Mouse (Mus musculus) forebrain, embryonic 14.5 days (tissue): ENCODE results near the gene Itpr3. TPM values are rescaled to one million over a fixed set of nuclear protein-coding genes. Genes with fewer than 3 reads are reported as not detected.
A peak's percentile ranks its signal among the peaks of the same experiment; 100 is the strongest.

Experiments
- ATAC-seq: fragments of 200-750 bp; cut with Nextera tagmentation; 2 replicates; pipeline ENCODE4 v1.8.0; 2017; ENCODE audit warnings: mild to moderate bottlenecking, moderate library complexity
- DNase-seq: peaks from one replicate; pipeline ENCODE4 v3.0.0-alpha.2; 2015; ENCODE audit warnings: low spot score
- H3K27ac ChIP-seq: fragments of 300-500 bp; sonication (generic); 2 replicates; pipeline ENCODE4 v1.5.1; 2014; ENCODE audit warnings: low read depth, mild to moderate bottlenecking, control low read depth, low read length, moderate library complexity
- H3K27me3 ChIP-seq: fragments of 300-500 bp; sonication (generic); replicated peaks from 2 replicates; pipeline ENCODE4 v1.6.1; 2014; ENCODE audit warnings: low read length, control low read depth, mixed read lengths; ENCODE audit not compliant: control insufficient read depth, insufficient read depth
- H3K36me3 ChIP-seq: fragments of 300-500 bp; sonication (generic); 2 replicates; pipeline ENCODE4 v1.6.1; 2014; ENCODE audit warnings: low read length, control low read depth; ENCODE audit not compliant: control insufficient read depth, insufficient read depth
- H3K4me1 ChIP-seq: fragments of 300-500 bp; sonication (generic); 2 replicates; pipeline ENCODE4 v1.6.1; 2014; ENCODE audit warnings: antibody characterized with exemption, low read length, control low read depth; ENCODE audit not compliant: control insufficient read depth, insufficient read depth
- H3K4me2 ChIP-seq: fragments of 300-500 bp; sonication (generic); 2 replicates; pipeline ENCODE4 v1.6.1; 2014; ENCODE audit warnings: mild to moderate bottlenecking, control low read depth, low read length
- H3K4me3 ChIP-seq: fragments of 300-500 bp; sonication (generic); 2 replicates; pipeline ENCODE4 v1.5.1; 2014; ENCODE audit warnings: low read depth, low read length, control low read depth
- H3K9ac ChIP-seq: fragments of 300-500 bp; sonication (generic); 2 replicates; pipeline ENCODE4 v1.6.1; 2014; ENCODE audit warnings: mild to moderate bottlenecking, low read length, control low read depth, moderate library complexity
- H3K9me3 ChIP-seq: fragments of 300-500 bp; sonication (generic); replicated peaks from 2 replicates; pipeline ENCODE4 v1.6.1; 2016; ENCODE audit warnings: low read length, control low read depth, mixed read lengths; ENCODE audit not compliant: control insufficient read depth
- WGBS: fragments of 180-500 bp; shearing (Covaris S2); extraction: QIAGEN DNeasy Blood & Tissue Kit; methylation state at CpG from one replicate; pipeline ENCODE4 v1.1.7; 2014; 5-methylcytosine and 5-hydroxymethylcytosine counted together
- polyA plus RNA-seq: library from polyadenylated mRNA; unstranded; fragments of >200 nt; fragmentation: Nextera tagmentation; extraction: Ambion mirVana; gene quantifications from 2 replicates; pipeline ENCODE4 v1.2.1, GENCODE M21; 2014

Gene Itpr3
- polyA plus RNA-seq, 1 experiment from 2014 or later = 0.61 TPM

DNA sequence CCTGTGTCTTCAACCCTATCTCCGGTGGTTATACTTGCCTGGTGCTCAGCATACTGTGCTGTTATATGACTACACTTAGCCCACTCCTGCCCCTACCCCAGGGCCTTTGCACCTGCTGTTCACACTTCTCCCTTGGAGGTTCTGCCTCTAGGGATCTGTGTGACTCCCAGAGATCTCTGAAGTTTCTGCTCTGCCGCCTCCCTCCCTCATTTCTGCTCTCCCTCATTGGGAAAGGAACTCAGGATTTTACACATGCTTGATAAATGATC lies 15.4 kb upstream of the Itpr3 start:
- DNase-seq (no peak), ATAC-seq (no peak)
- H3K27me3 ChIP-seq = no peaks in the 10 kb centered on the region
- H3K4me2 ChIP-seq = no peak overlapping the region
- no peaks in the 10 kb centered on the region for H3K36me3 ChIP-seq
- H3K9me3 ChIP-seq = no peaks in the 10 kb centered on the region
- 92% methylated on average over 2 of the region's 2 CpGs for WGBS
- H3K4me3 ChIP-seq = no peak overlapping the region
- no peak overlapping the region for H3K9ac ChIP-seq
- H3K27ac ChIP-seq = no peak overlapping the region
- peaks cover 3% of the 10 kb centered on the region; the same call in 1 of the 2 replicates for H3K4me1 ChIP-seq

DNA sequence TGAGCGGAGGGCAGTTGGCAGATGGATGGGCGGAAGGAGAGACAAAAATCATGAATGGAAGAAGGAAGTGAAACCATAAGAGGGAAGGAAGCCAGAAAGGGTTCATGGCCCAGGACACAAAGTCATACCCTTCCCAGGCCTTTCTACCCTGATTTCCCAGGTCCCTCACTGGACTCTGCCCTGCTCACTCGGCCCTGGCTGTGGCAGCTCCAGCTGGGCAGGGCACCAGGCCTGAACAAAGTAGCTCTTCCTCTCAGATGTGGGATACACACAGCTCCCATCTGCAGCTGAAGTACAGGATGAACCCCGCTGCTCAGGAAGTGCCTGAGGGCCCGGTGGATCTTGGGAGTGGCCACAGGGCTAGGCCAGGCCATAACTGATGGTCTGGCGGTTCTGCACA lies 14.3 kb upstream of the Itpr3 start:
- no peak overlapping the region for H3K4me3 ChIP-seq
- ATAC-seq = no peak
- no peaks in the 10 kb centered on the region for H3K27me3 ChIP-seq
- H3K4me1 ChIP-seq = peaks cover 3% of the 10 kb centered on the region; the same call in 1 of the 2 replicates
- H3K4me2 ChIP-seq = no peak overlapping the region
- DNase-seq = no peak
- no peaks in the 10 kb centered on the region for H3K9me3 ChIP-seq
- no peak overlapping the region for H3K9ac ChIP-seq
- H3K36me3 ChIP-seq = no peaks in the 10 kb centered on the region
- no peak overlapping the region for H3K27ac ChIP-seq
- WGBS = 89% methylated on average over 5 of the region's 6 CpGs

DNA sequence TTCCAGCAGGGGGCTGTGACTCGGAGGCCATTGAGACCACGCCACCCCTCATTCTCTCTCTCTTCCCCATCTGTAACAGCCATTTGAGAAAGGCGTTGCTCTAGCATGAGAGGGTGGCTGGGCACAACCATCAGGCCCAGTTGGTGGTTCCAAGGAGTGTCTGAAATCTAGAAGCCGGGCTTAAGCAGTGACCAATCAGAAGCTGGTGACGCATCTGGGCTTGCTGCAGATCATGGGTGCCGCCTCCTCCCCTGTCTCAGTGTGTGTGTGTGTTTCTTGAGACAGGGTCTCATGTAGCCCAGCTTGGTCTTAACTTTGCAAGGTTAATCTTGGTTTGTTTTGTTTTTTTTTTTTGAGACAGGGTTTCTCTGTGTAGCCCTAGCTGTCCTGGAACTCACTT lies 11.9 kb upstream of the Itpr3 start:
- Histone ChIP-seq H3K27ac (no peak overlapping the region), H3K4me2 (no peak overlapping the region), H3K9me3 (no peaks in the 10 kb centered on the region), H3K4me1 (peaks cover 2% of the 10 kb centered on the region; the same call in 1 of the 2 replicates), H3K36me3 (no peaks in the 10 kb centered on the region), H3K9ac (no peak overlapping the region), H3K27me3 (no peaks in the 10 kb centered on the region), H3K4me3 (no peak overlapping the region)
- DNase-seq = no peak
- 91% methylated on average over 6 of the region's 6 CpGs for WGBS
- no peak for ATAC-seq

DNA sequence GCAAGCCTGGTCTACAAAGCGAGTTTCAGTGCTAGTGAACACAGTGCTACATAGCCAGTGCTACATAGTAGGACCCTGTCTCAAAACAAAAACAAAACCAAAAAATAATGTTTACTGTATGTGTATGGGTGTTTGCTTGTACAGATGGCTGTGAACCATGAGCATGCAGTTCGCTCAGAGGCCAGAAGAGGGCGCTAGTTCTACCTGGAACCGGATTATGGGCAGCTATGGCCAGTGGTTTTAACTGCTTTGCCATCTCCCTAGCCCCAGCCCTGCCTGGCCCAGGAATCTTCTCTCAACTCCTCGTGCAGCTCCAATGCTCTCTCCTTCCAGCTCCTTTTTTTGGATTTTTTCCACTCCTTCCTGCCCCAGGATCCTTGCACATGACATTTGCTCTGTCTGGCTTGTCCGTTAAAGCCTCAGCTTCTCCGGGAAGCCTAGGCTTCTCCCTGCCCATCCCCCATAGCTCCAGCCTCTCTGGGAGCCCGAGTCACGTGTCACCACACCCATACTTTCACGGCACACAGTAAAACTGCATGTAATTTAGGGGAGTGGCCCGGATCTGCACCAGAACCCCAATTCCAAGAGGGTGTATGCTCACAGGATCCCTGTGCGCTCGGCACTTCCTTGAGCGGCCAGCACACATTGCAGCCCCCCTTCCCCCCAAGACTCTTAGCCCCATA lies 9.2 kb upstream of the Itpr3 start:
- H3K9me3 ChIP-seq = no peaks in the 10 kb centered on the region
- no peaks in the 10 kb centered on the region for H3K36me3 ChIP-seq
- ATAC-seq = no peak
- WGBS = 81% methylated on average over 14 of the region's 14 CpGs
- no peak overlapping the region for H3K27ac ChIP-seq
- no peak overlapping the region for H3K9ac ChIP-seq
- no peaks in the 10 kb centered on the region for H3K4me1 ChIP-seq
- no peak for DNase-seq
- no peak overlapping the region for H3K4me3 ChIP-seq
- H3K27me3 ChIP-seq = no peaks in the 10 kb centered on the region
- H3K4me2 ChIP-seq = no peak overlapping the region

DNA sequence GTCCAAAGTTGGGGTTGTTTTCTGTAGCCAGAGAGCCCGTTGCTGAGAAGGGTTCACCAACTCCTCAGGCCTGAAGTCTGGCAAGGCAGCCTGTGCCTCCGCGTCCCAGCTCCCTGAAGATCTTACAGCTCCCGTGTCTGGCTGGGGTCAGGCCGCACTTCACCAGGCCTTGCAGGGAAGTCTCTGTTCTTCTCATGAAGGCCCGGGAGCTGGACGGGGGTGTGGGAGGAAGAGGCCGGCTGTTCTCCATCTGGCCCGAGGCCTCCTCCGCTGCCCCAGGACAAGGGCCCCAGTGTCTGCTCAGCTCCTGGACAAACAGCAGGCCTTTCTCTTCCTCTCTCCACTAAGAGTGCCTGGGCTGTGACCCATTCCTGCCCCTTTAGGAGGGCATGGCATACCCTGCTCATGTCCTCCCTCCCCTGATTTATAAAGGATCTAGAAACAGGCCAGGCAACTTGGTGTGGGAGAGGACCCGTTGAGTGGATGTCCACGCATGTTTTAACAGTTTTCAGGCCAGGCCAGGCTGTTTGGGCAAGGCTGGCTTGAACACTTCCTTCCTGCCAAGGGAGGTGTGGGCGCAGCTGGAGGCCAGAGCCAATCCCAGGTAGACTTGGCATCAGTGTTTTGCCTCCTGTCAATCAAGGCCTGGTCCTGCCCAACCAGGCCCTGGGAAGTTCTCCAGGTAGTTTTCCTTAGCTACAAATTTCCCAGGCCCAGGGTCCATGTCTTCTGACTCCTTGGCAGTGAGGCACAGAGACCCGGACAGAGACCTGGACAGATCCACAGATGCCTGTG lies 8.5 kb upstream of the Itpr3 start:
- H3K9me3 ChIP-seq = no peaks in the 10 kb centered on the region
- WGBS = 81% methylated on average over 14 of the region's 14 CpGs
- H3K27ac ChIP-seq = no peak overlapping the region
- ATAC-seq (no peak), DNase-seq (no peak)
- no peak overlapping the region for H3K4me2 ChIP-seq
- H3K27me3 ChIP-seq = no peaks in the 10 kb centered on the region
- no peaks in the 10 kb centered on the region for H3K4me1 ChIP-seq
- H3K36me3 ChIP-seq = no peaks in the 10 kb centered on the region
- H3K4me3 ChIP-seq = no peak overlapping the region
- no peak overlapping the region for H3K9ac ChIP-seq

DNA sequence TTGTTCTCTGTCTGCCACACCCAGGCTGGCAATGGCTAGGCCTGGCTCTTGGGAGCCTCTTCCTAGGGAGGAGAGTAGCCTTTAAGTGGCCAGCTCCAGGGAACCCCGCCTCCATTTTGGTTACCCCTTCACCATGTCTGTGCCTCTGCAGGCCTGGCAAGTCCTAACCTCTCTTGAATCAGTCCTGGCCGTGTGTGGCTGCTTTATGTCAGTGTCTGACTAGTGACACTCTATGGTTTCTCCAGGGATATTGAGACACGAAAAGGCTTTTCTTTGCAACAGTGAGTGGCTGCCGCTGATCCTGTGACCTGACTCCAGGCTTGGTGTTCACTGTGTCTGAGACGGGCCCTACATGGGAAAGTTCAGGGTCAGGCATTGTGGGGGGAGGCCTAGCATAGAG lies 6.3 kb upstream of the Itpr3 start:
- Histone ChIP-seq H3K4me1 (no peaks in the 10 kb centered on the region), H3K27ac (no peak overlapping the region), H3K9me3 (no peaks in the 10 kb centered on the region), H3K4me3 (no peak overlapping the region), H3K9ac (no peak overlapping the region), H3K36me3 (no peaks in the 10 kb centered on the region), H3K4me2 (no peak overlapping the region), H3K27me3 (peaks cover 4% of the 10 kb centered on the region; the same call in 1 of the 2 replicates)
- WGBS = 71% methylated on average over 5 of the region's 5 CpGs
- ATAC-seq (no peak), DNase-seq (no peak)

DNA sequence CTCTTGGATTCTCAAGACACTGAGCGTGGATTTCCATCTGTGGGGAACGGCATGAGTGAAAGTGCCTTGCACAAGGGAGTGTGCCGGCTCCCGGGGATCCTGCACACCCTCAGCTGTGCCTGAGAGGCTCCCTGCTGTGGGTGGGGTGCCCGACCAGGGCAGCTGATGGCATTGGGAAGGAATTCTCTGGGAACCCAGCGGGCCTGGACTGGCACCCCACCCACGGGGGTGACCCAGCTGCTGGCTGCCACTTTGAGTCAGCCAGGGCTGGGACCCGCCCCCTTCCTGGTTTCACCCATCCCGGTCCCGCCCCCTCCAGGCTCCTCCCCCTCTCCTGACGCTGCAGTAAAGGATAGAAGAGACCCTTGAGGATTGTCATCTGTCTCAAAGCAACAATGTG lies 5.6 kb upstream of the Itpr3 start:
- WGBS = 61% methylated on average over 9 of the region's 11 CpGs
- no peak for DNase-seq

DNA sequence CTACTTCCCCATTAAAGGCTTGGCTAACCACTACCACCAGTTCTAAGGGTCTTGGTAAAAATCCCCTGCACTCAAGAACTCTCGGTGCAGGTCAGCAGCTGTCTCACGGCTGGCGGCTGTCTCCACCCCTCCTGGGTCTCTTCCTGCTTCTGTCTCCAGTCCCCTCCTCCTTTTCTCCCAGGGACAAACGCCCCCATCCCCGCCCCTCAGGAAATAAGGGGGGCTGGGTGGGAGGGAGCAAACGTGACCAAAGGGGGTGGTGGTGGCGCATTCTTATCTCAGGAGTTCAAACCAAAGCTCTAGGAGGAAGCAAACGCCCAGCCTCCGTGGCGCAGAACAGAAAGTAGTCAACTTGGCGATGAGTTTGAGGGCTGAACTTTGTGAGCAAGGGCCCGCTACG lies 934 bp upstream of the Itpr3 start:
- DNase-seq (no peak), ATAC-seq (no peak)
- WGBS = 2% methylated on average over 13 of the region's 13 CpGs
- peak overlapping the region; percentile 66; the same call in 1 of the 2 replicates for H3K4me2 ChIP-seq
- no peaks in the 10 kb centered on the region for H3K9me3 ChIP-seq
- 0 out of 2 replicates have a peak, but pooled peaks cover 2% of the 10 kb centered on the region for H3K4me1 ChIP-seq
- no peak overlapping the region for H3K27ac ChIP-seq
- no peaks in the 10 kb centered on the region for H3K36me3 ChIP-seq
- no peak overlapping the region for H3K9ac ChIP-seq
- peaks cover 39% of the 10 kb centered on the region for H3K27me3 ChIP-seq
- no peak overlapping the region for H3K4me3 ChIP-seq

More for the DNA sequence above, 5.6 kb upstream of the Itpr3 start:
- H3K9ac ChIP-seq = no peak overlapping the region
- no peaks in the 10 kb centered on the region for H3K9me3 ChIP-seq
- ATAC-seq = no peak
- H3K4me3 ChIP-seq = no peak overlapping the region
- no peak overlapping the region for H3K27ac ChIP-seq
- H3K36me3 ChIP-seq = no peaks in the 10 kb centered on the region
- H3K27me3 ChIP-seq = peaks cover 11% of the 10 kb centered on the region
- H3K4me2 ChIP-seq = no peak overlapping the region
- H3K4me1 ChIP-seq = no peaks in the 10 kb centered on the region

DNA sequence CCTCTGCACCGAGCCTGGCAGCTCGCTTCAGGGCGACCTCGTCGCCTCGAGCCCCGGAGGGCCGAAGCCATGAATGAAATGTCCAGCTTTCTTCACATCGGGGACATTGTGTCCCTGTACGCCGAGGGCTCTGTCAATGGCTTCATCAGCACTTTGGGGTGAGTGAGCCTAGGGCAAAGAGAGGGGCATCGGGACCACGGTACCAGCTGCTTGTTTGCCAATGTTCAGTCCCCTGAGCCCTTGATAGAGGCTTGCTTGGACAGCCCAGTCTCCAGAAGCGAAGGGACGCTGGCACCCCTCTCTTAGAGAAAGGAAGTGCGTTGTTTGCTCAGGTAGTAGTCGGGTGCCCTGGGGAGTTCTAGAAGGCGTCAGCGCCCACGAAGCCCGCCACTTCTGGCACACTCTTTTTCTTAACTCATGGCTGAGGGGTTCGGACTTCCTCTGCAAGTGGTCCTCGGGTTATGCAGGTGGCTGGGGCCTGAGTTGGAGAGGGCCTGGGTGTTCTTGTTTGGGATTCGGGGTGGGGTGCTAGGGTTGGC lies 482 bp downstream of the Itpr3 start:
- ATAC-seq (no peak), DNase-seq (no peak)
- H3K27me3 ChIP-seq = peaks cover 39% of the 10 kb centered on the region
- no peak overlapping the region for H3K27ac ChIP-seq
- H3K9ac ChIP-seq = peak overlapping the region; percentile 29; the same call in 1 of the 2 replicates
- H3K9me3 ChIP-seq = no peaks in the 10 kb centered on the region
- under 1% methylated on average over 24 of the region's 24 CpGs for WGBS
- 0 out of 2 replicates have a peak, but pooled peaks cover 2% of the 10 kb centered on the region for H3K4me1 ChIP-seq
- H3K4me3 ChIP-seq = peak overlapping the region; percentile 34
- peak overlapping the region; percentile 66 for H3K4me2 ChIP-seq
- no peaks in the 10 kb centered on the region for H3K36me3 ChIP-seq
